Mouse (Mus musculus) MEL (cell line): ENCODE results near the gene Cc2d2b. TPM values are rescaled to one million over a fixed set of nuclear protein-coding genes. Genes with fewer than 3 reads are reported as not detected.

Experiments used
- DNase-seq: peaks from one replicate; pipeline ENCODE4 v3.0.0; 2011; ENCODE audit warnings: low read depth, low spot score
- H3K27ac ChIP-seq: 2 replicates; pipeline ENCODE4 v1.5.1; 2012; ENCODE audit warnings: low read depth, mild to moderate bottlenecking, control low read depth, low read length, moderate library complexity; ENCODE audit not compliant: control insufficient read depth
- H3K27me3 ChIP-seq, 2 experiments: fragments of 150-350 bp in 1 of 2; sonication (generic) in 1 of 2; 2 replicates each; pipeline ENCODE4 v1.6.1; 2012; ENCODE audit warnings: low read length in 2 of 2, mild to moderate bottlenecking in 2 of 2, improper control_type of control experiment in 1 of 2, moderate library complexity in 1 of 2; ENCODE audit not compliant: insufficient read depth in 2 of 2, control insufficient read depth in 1 of 2
- H3K36me3 ChIP-seq, 2 experiments: 2 replicates each; pipeline ENCODE4 v1.6.1; 2012 to 2014; ENCODE audit warnings: low read length in 2 of 2, improper control_type of control experiment in 1 of 2, inconsistent platforms in 1 of 2, mild to moderate bottlenecking in 1 of 2; ENCODE audit not compliant: insufficient read depth in 2 of 2, control insufficient read depth in 1 of 2
- H3K4me1 ChIP-seq, 2 experiments: fragments of 150-350 bp in 1 of 2; sonication (generic) in 1 of 2; 2 replicates each; pipeline ENCODE4 v1.6.1; 2012; ENCODE audit warnings: low read length in 2 of 2, improper control_type of control experiment in 1 of 2, mild to moderate bottlenecking in 1 of 2; ENCODE audit not compliant: insufficient read depth in 2 of 2, control insufficient read depth in 1 of 2
- H3K4me3 ChIP-seq, 2 experiments: fragments of 150-350 bp in 1 of 2; sonication (generic) in 1 of 2; 2 replicates each; pipeline ENCODE4 v1.5.1; 2012; ENCODE audit warnings: low read depth in 2 of 2, low read length in 2 of 2, mild to moderate bottlenecking in 2 of 2, moderate library complexity in 2 of 2, control low read depth in 1 of 2, improper control_type of control experiment in 1 of 2; ENCODE audit not compliant: control insufficient read depth in 1 of 2, insufficient read depth in 1 of 2
- H3K79me2 ChIP-seq: 2 replicates; pipeline ENCODE4 v1.6.1; 2012; ENCODE audit warnings: mild to moderate bottlenecking, low read length, moderate library complexity; ENCODE audit not compliant: control insufficient read depth, poor library complexity, insufficient read depth
- H3K9ac ChIP-seq: 2 replicates; pipeline ENCODE4 v1.6.1; 2012; ENCODE audit warnings: low read depth, mild to moderate bottlenecking, control low read depth, low read length, moderate library complexity; ENCODE audit not compliant: control insufficient read depth, poor library complexity, severe bottlenecking
- H3K9me3 ChIP-seq: fragments of 150-350 bp; sonication (generic); replicated peaks from 2 replicates; pipeline ENCODE4 v1.6.1; 2012; ENCODE audit warnings: mild to moderate bottlenecking, low read length, improper control_type of control experiment, moderate library complexity; ENCODE audit not compliant: insufficient read depth
- BHLHE40 ChIP-seq: IDR thresholded peaks from 2 replicates; pipeline ENCODE4 v1.6.1; 2012; ENCODE audit warnings: low read depth, mild to moderate bottlenecking, inconsistent platforms, low read length, improper control_type of control experiment, borderline replicate concordance
- CHD2 ChIP-seq: IDR thresholded peaks from 2 replicates; pipeline ENCODE4 v1.6.1; 2011; ENCODE audit warnings: low read length, improper control_type of control experiment
- CTCF ChIP-seq, 3 experiments: IDR thresholded peaks in 2 of 3; conservative IDR thresholded peaks in 1 of 3; 2 replicates each; pipeline ENCODE4 v1.5.1; 2011 to 2012; ENCODE audit warnings: low read length in 3 of 3, low read depth in 2 of 3, mild to moderate bottlenecking in 2 of 3, improper control_type of control experiment in 1 of 3, inconsistent platforms in 1 of 3, mixed read lengths in 1 of 3, moderate library complexity in 1 of 3; ENCODE audit not compliant: control insufficient read depth in 1 of 3, insufficient read depth in 1 of 3, poor library complexity in 1 of 3, severe bottlenecking in 1 of 3
- E2F4 ChIP-seq: IDR thresholded peaks from 2 replicates; pipeline ENCODE4 v1.6.1; 2011; ENCODE audit warnings: low read depth, low read length, improper control_type of control experiment, borderline replicate concordance
- ELF1 ChIP-seq: IDR thresholded peaks from 2 replicates; pipeline ENCODE4 v1.6.1; 2014; ENCODE audit warnings: low read depth, mild to moderate bottlenecking, inconsistent platforms, low read length, improper control_type of control experiment, moderate library complexity
- EP300 ChIP-seq, 2 experiments: IDR thresholded peaks; 2 replicates each; pipeline ENCODE4 v1.6.1; 2011; ENCODE audit warnings: improper control_type of control experiment in 2 of 2, low read length in 2 of 2, low read depth in 1 of 2, mild to moderate bottlenecking in 1 of 2
- ETS1 ChIP-seq: IDR thresholded peaks from 2 replicates; pipeline ENCODE4 v1.6.1; 2012; ENCODE audit warnings: low read depth, mild to moderate bottlenecking, inconsistent platforms, low read length, improper control_type of control experiment, moderate library complexity
- GABPA ChIP-seq: IDR thresholded peaks from 2 replicates; pipeline ENCODE4 v1.6.1; 2012; ENCODE audit warnings: low read depth, mild to moderate bottlenecking, inconsistent platforms, low read length, improper control_type of control experiment, moderate library complexity
- KAT2A ChIP-seq: conservative IDR thresholded peaks from 2 replicates; pipeline ENCODE4 v1.6.1; 2012; ENCODE audit warnings: low read depth, low read length, improper control_type of control experiment, inconsistent platforms
- MAZ ChIP-seq: IDR thresholded peaks from 2 replicates; pipeline ENCODE4 v1.6.1; 2012; ENCODE audit warnings: low read depth, mild to moderate bottlenecking, inconsistent platforms, low read length, improper control_type of control experiment
- MYC ChIP-seq: IDR thresholded peaks from 2 replicates; pipeline ENCODE4 v1.6.1; 2011; ENCODE audit warnings: low read depth, mild to moderate bottlenecking, low read length, improper control_type of control experiment, moderate library complexity
- NRF1 ChIP-seq: IDR thresholded peaks from 2 replicates; pipeline ENCODE4 v1.6.1; 2014; ENCODE audit warnings: low read depth, mild to moderate bottlenecking, inconsistent platforms, low read length, improper control_type of control experiment, moderate library complexity; ENCODE audit not compliant: poor library complexity, insufficient read depth, severe bottlenecking
- POLR2A ChIP-seq, 2 experiments: IDR thresholded peaks; 2 replicates each; pipeline ENCODE4 v1.6.1; 2011 to 2012; ENCODE audit warnings: low read length in 2 of 2, mild to moderate bottlenecking in 2 of 2, control low read depth in 1 of 2, improper control_type of control experiment in 1 of 2, low read depth in 1 of 2, moderate library complexity in 1 of 2; ENCODE audit not compliant: control insufficient read depth in 1 of 2, insufficient read depth in 1 of 2, poor library complexity in 1 of 2
- POLR2AphosphoS2 ChIP-seq: IDR thresholded peaks from 2 replicates; pipeline ENCODE4 v1.6.1; 2011; ENCODE audit warnings: low read length, improper control_type of control experiment
- RAD21 ChIP-seq: IDR thresholded peaks from 2 replicates; pipeline ENCODE4 v1.6.1; 2011; ENCODE audit warnings: mild to moderate bottlenecking, low read depth, low read length, improper control_type of control experiment
- RCOR1 ChIP-seq: IDR thresholded peaks from 2 replicates; pipeline ENCODE4 v1.6.1; 2012; ENCODE audit warnings: low read depth, mild to moderate bottlenecking, inconsistent platforms, low read length, improper control_type of control experiment
- SMC3 ChIP-seq: IDR thresholded peaks from 2 replicates; pipeline ENCODE4 v1.6.1; 2011; ENCODE audit warnings: low read depth, low read length, improper control_type of control experiment
- TAL1 ChIP-seq: IDR thresholded peaks from 2 replicates; pipeline ENCODE4 v1.6.1; 2012; ENCODE audit warnings: mild to moderate bottlenecking, inconsistent platforms, low read length, moderate library complexity, mixed read lengths
- USF1 ChIP-seq: IDR thresholded peaks from 2 replicates; pipeline ENCODE4 v1.6.1; 2014; ENCODE audit warnings: low read depth, mild to moderate bottlenecking, inconsistent platforms, low read length, improper control_type of control experiment, moderate library complexity
- ZMIZ1 ChIP-seq: IDR thresholded peaks from 2 replicates; pipeline ENCODE4 v1.6.1; 2012; ENCODE audit warnings: low read depth, mild to moderate bottlenecking, inconsistent platforms, low read length, improper control_type of control experiment, moderate library complexity
- polyA plus RNA-seq, 2 experiments: library from polyadenylated mRNA; stranded (reverse) in 1 of 2; unstranded in 1 of 2; fragments of >175 nt in 1 of 2; fragments of >200 nt in 1 of 2; gene quantifications; 2 replicates each; pipeline versions ENCODE4 v1.2.1 to v1.2.4; 2012; ENCODE audit warnings: low replicate concordance in 2 of 2, low read depth in 1 of 2; ENCODE audit not compliant: insufficient read length in 2 of 2, insufficient read depth in 1 of 2, missing spikeins in 1 of 2
- total RNA-seq: library from RNA; depleted of rRNA; stranded (reverse); fragments of 300-350 nt; gene quantifications from 2 replicates; pipeline ENCODE4 v1.2.3, GENCODE M21; 2012

Gene Cc2d2b
- total and polyA plus RNA-seq, 3 experiments = not detected

- Histone ChIP-seq H3K9ac (no peak overlapping the region), H3K27me3 (no peaks in the 10 kb centered on the region), H3K27ac (no peak overlapping the region)
- TF ChIP-seq ZMIZ1 (no peak), CHD2 (no peak), SMC3 (no peak), KAT2A (no peak), GABPA (no peak), RCOR1 (no peak), USF1 (no peak)
- TF ChIP-seq, all 39 proteins: peak for 0
- no peak for DNase-seq
- Histone ChIP-seq H3K9me3 (no peaks in the 10 kb centered on the region), H3K4me3 (no peak overlapping the region), H3K79me2 (no peaks in the 10 kb centered on the region), H3K4me1 (no peaks in the 10 kb centered on the region), H3K36me3 (peaks cover 0 to 1% of the 10 kb centered on the region in 2 experiments; a peak in 2 of 4 replicates)
These were observed 91.8 kb downstream of the Cc2d2b start for GRCm38 (mm10) chr19:40840303-40840702.

DNA sequence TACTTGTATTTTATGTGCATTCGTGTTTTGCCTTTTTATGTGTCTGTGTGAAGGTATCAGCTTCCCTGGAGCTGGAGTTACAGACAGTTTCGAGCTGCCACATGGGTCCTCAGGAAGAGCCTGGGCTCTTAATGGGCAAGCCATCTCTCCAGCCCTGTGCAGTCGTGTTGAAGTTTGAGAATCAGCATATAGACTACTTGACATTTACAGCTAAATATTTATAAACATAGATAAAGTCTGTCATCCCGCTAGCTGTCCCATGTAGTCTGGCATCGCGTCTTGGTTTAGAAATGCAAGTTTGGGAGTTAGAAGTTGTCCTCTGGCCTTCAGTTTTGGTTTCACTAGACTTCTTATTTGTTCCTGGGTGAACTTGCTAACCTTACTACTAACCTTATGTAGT is 92.5 kb downstream of the Cc2d2b start:
- no peaks in the 10 kb centered on the region for H3K4me1 ChIP-seq
- H3K9me3 ChIP-seq = no peaks in the 10 kb centered on the region
- no peaks in the 10 kb centered on the region for H3K27me3 ChIP-seq
- TF ChIP-seq POLR2AphosphoS2 (no peak), BHLHE40 (no peak), RCOR1 (no peak), EP300 (IDR thresholded peaks at IDR 0.05; ENCODE audit: low read depth in 1 of 2, low read length in 2 of 2) (no peak), USF1 (no peak), E2F4 (no peak), CTCF (IDR thresholded peaks at IDR 0.05 in 2 of 3, conservative IDR thresholded peaks at IDR 0.05 in 1 of 3; ENCODE audit: control insufficient read depth in 1 of 3, insufficient read depth in 1 of 3, low read depth in 2 of 3, low read length in 3 of 3, poor library complexity in 1 of 3, severe bottlenecking in 1 of 3) (no peak), MYC (no peak), TAL1 (no peak), RAD21 (no peak), ETS1 (no peak), POLR2A (IDR thresholded peaks at IDR 0.05; ENCODE audit: control insufficient read depth in 1 of 2, insufficient read depth in 1 of 2, low read depth in 1 of 2, low read length in 2 of 2, poor library complexity in 1 of 2) (no peak), MAZ (no peak), NRF1 (no peak), ELF1 (no peak)
- no peaks in the 10 kb centered on the region for H3K79me2 ChIP-seq
- H3K9ac ChIP-seq = no peak overlapping the region
- no peak overlapping the region for H3K4me3 ChIP-seq
- no peak overlapping the region for H3K27ac ChIP-seq
- peaks cover 0 to 2% of the 10 kb centered on the region in 2 experiments; a peak in 2 of 4 replicates for H3K36me3 ChIP-seq
- DNase-seq = no peak
